Mouse (Mus musculus) midbrain, embryonic 14.5 days (tissue): ENCODE results near the gene Gpsm3. TPM values are rescaled to one million over a fixed set of nuclear protein-coding genes. Genes with fewer than 3 reads are reported as not detected.
A peak's percentile ranks its signal among the peaks of the same experiment; 100 is the strongest.

Experiments used
- ATAC-seq: fragments of 200-750 bp; cut with Nextera tagmentation; 2 replicates; pipeline ENCODE4 v1.8.0; 2017; ENCODE audit warnings: moderate number of reproducible peaks, moderate library complexity; ENCODE audit not compliant: low FRiP score, low TSS enrichment
- DNase-seq: peaks from one replicate; pipeline ENCODE4 v3.0.0-alpha.2; 2015
- H3K27ac ChIP-seq: fragments of 300-500 bp; sonication (generic); replicated peaks from 2 replicates; pipeline ENCODE4 v1.5.1; 2014; ENCODE audit warnings: mild to moderate bottlenecking, low read depth, low read length, moderate library complexity
- H3K27me3 ChIP-seq: fragments of 300-500 bp; sonication (generic); 2 replicates; pipeline ENCODE4 v1.6.1; 2014; ENCODE audit warnings: low read length, control low read depth, mixed read lengths; ENCODE audit not compliant: control insufficient read depth, insufficient read depth
- H3K36me3 ChIP-seq: fragments of 300-500 bp; sonication (generic); 2 replicates; pipeline ENCODE4 v1.6.1; 2014; ENCODE audit warnings: low read length, control low read depth; ENCODE audit not compliant: control insufficient read depth, insufficient read depth
- H3K4me1 ChIP-seq: fragments of 300-500 bp; sonication (generic); 2 replicates; pipeline ENCODE4 v1.6.1; 2014; ENCODE audit warnings: mild to moderate bottlenecking, antibody characterized with exemption, low read length, control low read depth; ENCODE audit not compliant: control insufficient read depth, insufficient read depth
- H3K4me2 ChIP-seq: fragments of 300-500 bp; sonication (generic); 2 replicates; pipeline ENCODE4 v1.6.1; 2014; ENCODE audit warnings: mild to moderate bottlenecking, low read length, moderate library complexity
- H3K4me3 ChIP-seq: fragments of 300-500 bp; sonication (generic); replicated peaks from 2 replicates; pipeline ENCODE4 v1.5.1; 2014; ENCODE audit warnings: low read depth, low read length
- H3K9ac ChIP-seq: fragments of 300-500 bp; sonication (generic); replicated peaks from 2 replicates; pipeline ENCODE4 v1.6.1; 2014; ENCODE audit warnings: mild to moderate bottlenecking, low read length, moderate library complexity
- H3K9me3 ChIP-seq: fragments of 300-500 bp; sonication (generic); 2 replicates; pipeline ENCODE4 v1.6.1; 2016; ENCODE audit warnings: low read length, control low read depth, mixed read lengths; ENCODE audit not compliant: control insufficient read depth
- WGBS: fragments of 180-500 bp; shearing (Covaris S2); extraction: QIAGEN DNeasy Blood & Tissue Kit; methylation state at CpG from one replicate; pipeline ENCODE4 v1.1.7; 2014; 5-methylcytosine and 5-hydroxymethylcytosine counted together
- polyA plus RNA-seq: library from polyadenylated mRNA; unstranded; fragments of >200 nt; fragmentation: Nextera tagmentation; extraction: Ambion mirVana; gene quantifications from 2 replicates; pipeline ENCODE4 v1.2.1, GENCODE M21; 2014

Gpsm3 gene
- polyA plus RNA-seq, 1 experiment from 2014 or later = 4.3 TPM

DNA sequence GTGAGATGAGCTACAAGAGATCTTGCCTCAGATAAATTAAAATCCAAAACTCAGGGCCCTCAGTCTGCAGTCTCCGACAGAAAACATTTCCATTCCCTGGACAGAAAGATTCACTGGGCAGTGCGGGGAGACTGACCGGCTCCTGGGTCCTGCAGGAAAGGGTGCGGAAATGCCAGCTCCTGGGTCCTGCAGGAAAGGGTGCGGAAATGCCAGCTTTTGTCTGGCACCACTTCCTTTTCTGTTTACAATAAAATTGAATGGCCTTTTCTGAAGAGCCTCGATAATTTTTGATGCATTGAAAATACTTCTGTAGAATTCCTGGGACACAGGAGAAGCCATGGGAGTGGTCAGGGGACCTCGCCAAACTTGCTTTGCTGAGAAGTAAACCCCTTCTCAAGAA is 30.5 kb upstream of the Gpsm3 start:
- WGBS = 88% methylated on average over 7 of the region's 7 CpGs

GRCm38 (mm10) chr17:34559895-34560294 is 29.7 kb upstream of the Gpsm3 start:
- 33% methylated on average over 15 of the region's 15 CpGs for WGBS
- Histone ChIP-seq H3K4me3 (no peak overlapping the region), H3K27ac (no peak overlapping the region), H3K9ac (no peak overlapping the region), H3K4me2 (no peak overlapping the region), H3K9me3 (no peaks in the 10 kb centered on the region; the same call in 1 of the 2 replicates), H3K27me3 (no peaks in the 10 kb centered on the region), H3K4me1 (no peaks in the 10 kb centered on the region), H3K36me3 (no peaks in the 10 kb centered on the region)
- ATAC-seq = no peak
- no peak for DNase-seq

More for the DNA sequence above, 30.5 kb upstream of the Gpsm3 start:
- H3K27ac ChIP-seq = no peak overlapping the region
- ATAC-seq = no peak
- no peaks in the 10 kb centered on the region; the same call in 1 of the 2 replicates for H3K9me3 ChIP-seq
- no peak for DNase-seq
- H3K27me3 ChIP-seq = no peaks in the 10 kb centered on the region
- no peak overlapping the region for H3K9ac ChIP-seq
- no peak overlapping the region for H3K4me3 ChIP-seq
- H3K4me2 ChIP-seq = no peak overlapping the region
- H3K36me3 ChIP-seq = no peaks in the 10 kb centered on the region
- no peaks in the 10 kb centered on the region for H3K4me1 ChIP-seq

- no peaks in the 10 kb centered on the region for H3K36me3 ChIP-seq
- no peak overlapping the region for H3K27ac ChIP-seq
- no peak overlapping the region for H3K9ac ChIP-seq
- H3K4me2 ChIP-seq = no peak overlapping the region
- H3K4me1 ChIP-seq = no peaks in the 10 kb centered on the region
- no peaks in the 10 kb centered on the region for H3K27me3 ChIP-seq
- ATAC-seq (no peak), DNase-seq (no peak)
- no peak overlapping the region for H3K4me3 ChIP-seq
- WGBS = 93% methylated on average over 6 of the region's 6 CpGs
- no peaks in the 10 kb centered on the region; the same call in 1 of the 2 replicates for H3K9me3 ChIP-seq
These were observed 29.2 kb upstream of the Gpsm3 start for GRCm38 (mm10) chr17:34560438-34560837.

GRCm38 (mm10) chr17:34561200-34561599 is 28.4 kb upstream of the Gpsm3 start:
- no peak for ATAC-seq
- Histone ChIP-seq H3K4me3 (no peak overlapping the region), H3K9ac (no peak overlapping the region), H3K9me3 (peaks cover 2% of the 10 kb centered on the region; the same call in 1 of the 2 replicates), H3K27ac (no peak overlapping the region; the same call in 1 of the 2 replicates), H3K4me2 (no peak overlapping the region), H3K36me3 (no peaks in the 10 kb centered on the region), H3K27me3 (no peaks in the 10 kb centered on the region), H3K4me1 (no peaks in the 10 kb centered on the region)
- 29% methylated on average over 8 of the region's 8 CpGs for WGBS
- DNase-seq = peak; percentile 30

DNA sequence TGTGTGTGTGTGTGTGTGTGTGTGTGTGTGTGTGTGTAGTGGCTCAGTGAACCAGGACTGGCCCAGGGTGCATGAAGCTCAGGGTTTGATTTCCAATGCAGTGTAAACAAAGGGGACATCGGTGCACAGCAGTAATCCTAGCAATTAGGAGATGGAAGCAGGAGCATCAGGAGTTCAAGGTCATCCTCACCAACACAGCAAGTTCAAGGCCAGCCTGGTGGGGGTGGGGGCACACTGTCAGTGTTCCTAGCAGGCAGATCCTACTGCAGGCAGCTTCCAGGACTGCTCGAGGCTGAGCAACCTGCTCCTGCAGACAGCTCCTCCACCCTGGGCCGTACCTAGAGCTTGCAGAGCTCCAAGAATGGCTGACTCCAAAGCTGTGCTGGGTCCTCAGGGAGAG is 27.0 kb upstream of the Gpsm3 start:
- H3K27me3 ChIP-seq = no peaks in the 10 kb centered on the region; the same call in 1 of the 2 replicates
- no peaks in the 10 kb centered on the region for H3K36me3 ChIP-seq
- no peak overlapping the region for H3K27ac ChIP-seq
- H3K4me1 ChIP-seq = no peaks in the 10 kb centered on the region
- H3K4me3 ChIP-seq = no peak overlapping the region
- no peak for DNase-seq
- no peak for ATAC-seq
- peaks cover 2% of the 10 kb centered on the region; the same call in 1 of the 2 replicates for H3K9me3 ChIP-seq
- no peak overlapping the region for H3K4me2 ChIP-seq
- no peak overlapping the region for H3K9ac ChIP-seq
- 70% methylated on average over 3 of the region's 3 CpGs for WGBS

GRCm38 (mm10) chr17:34563354-34563753 is 26.3 kb upstream of the Gpsm3 start:
- Histone ChIP-seq H3K4me3 (no peak overlapping the region), H3K4me1 (no peaks in the 10 kb centered on the region), H3K4me2 (no peak overlapping the region), H3K9me3 (peaks cover 2% of the 10 kb centered on the region; the same call in 1 of the 2 replicates), H3K27me3 (no peaks in the 10 kb centered on the region; the same call in 1 of the 2 replicates), H3K9ac (no peak overlapping the region), H3K36me3 (no peaks in the 10 kb centered on the region), H3K27ac (no peak overlapping the region)
- ATAC-seq = no peak
- 80% methylated on average over 11 of the region's 11 CpGs for WGBS
- DNase-seq = no peak

GRCm38 (mm10) chr17:34564003-34564421 is 25.6 kb upstream of the Gpsm3 start, which contains the start of gene Notch4:
TSS of gene Notch4 (plus strand) at chr17:34564268.
- Histone ChIP-seq H3K4me2 (no peak within 1 kb of the TSS), H3K9me3 (peaks cover 2% of the 10 kb centered on the region; the same call in 1 of the 2 replicates), H3K9ac (no peak within 1 kb of the TSS), H3K36me3 (no peaks in the 10 kb centered on the region), H3K27me3 (no peaks in the 10 kb centered on the region; the same call in 1 of the 2 replicates), H3K27ac (peak within 1 kb of the TSS; percentile 20; the same call in 1 of the 2 replicates), H3K4me3 (no peak within 1 kb of the TSS), H3K4me1 (no peaks in the 10 kb centered on the region)
- DNase-seq (no peak), ATAC-seq (no peak)
- 23% methylated on average over 6 of the region's 6 CpGs for WGBS

GRCm38 (mm10) chr17:34564796-34565195 is 24.8 kb upstream of the Gpsm3 start:
- no peak overlapping the region for H3K4me2 ChIP-seq

GRCm38 (mm10) chr17:34567311-34567710 is 22.3 kb upstream of the Gpsm3 start:
- Histone ChIP-seq H3K27me3 (no peaks in the 10 kb centered on the region; the same call in 1 of the 2 replicates), H3K4me2 (no peak overlapping the region), H3K4me3 (no peak overlapping the region), H3K4me1 (no peaks in the 10 kb centered on the region), H3K9me3 (0 out of 2 replicates have a peak, but pooled peaks cover 2% of the 10 kb centered on the region), H3K9ac (no peak overlapping the region), H3K27ac (no peak overlapping the region), H3K36me3 (no peaks in the 10 kb centered on the region)
- ATAC-seq = no peak
- DNase-seq = no peak
- WGBS = 76% methylated on average over 9 of the region's 9 CpGs

More at GRCm38 (mm10) chr17:34564796-34565195, 24.8 kb upstream of the Gpsm3 start:
- ATAC-seq = no peak
- Histone ChIP-seq H3K36me3 (no peaks in the 10 kb centered on the region), H3K4me1 (no peaks in the 10 kb centered on the region), H3K27ac (no peak overlapping the region), H3K9me3 (peaks cover 2% of the 10 kb centered on the region; the same call in 1 of the 2 replicates), H3K27me3 (no peaks in the 10 kb centered on the region; the same call in 1 of the 2 replicates), H3K4me3 (no peak overlapping the region), H3K9ac (no peak overlapping the region)
- no peak for DNase-seq
- 60% methylated on average over 3 of the region's 3 CpGs for WGBS
